Mouse (Mus musculus): Measurements from ENCODE around the gene Tns1. TPM values are rescaled to one million over a fixed set of nuclear protein-coding genes. Genes with fewer than 3 reads are reported as not detected.

The Tns1 gene
- total and polyA plus RNA-seq, 3 experiments, result 0.40 to 3.6 (median 0.89) TPM

DNA sequence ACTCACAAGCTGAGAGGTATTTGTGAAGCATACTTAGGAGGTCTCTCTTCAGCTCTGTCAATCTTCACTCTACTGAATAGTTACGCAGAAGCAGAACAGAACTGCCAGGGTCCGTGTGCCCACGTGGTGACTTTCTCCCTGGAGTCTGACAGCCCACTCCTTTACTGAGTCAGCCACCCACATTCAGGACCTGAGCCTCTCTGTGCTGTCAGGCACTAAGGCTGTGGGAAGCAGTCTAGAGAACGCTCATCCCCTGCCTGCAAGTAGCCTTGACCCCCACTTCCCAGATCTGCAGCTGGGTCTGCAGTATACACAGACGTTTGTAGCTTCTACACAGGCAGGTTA lies 191.1 kb downstream of the Tns1 start:
- H3K36me3 ChIP-seq (replicated peaks in 1 of 2; ENCODE audit: control insufficient read depth in 1 of 2, insufficient read depth in 1 of 2, low read length in 1 of 2), result no peaks in the 10 kb centered on the region
- no peak overlapping the region for H3K4me2 ChIP-seq (ENCODE audit: insufficient read depth, low read depth, poor library complexity, severe bottlenecking)
- no peak overlapping the region for H3K4me3 ChIP-seq (replicated peaks in 1 of 3; ENCODE audit: low read depth in 2 of 3, low read length in 2 of 3, poor library complexity in 1 of 3)
- peaks cover 13 to 42% of the 10 kb centered on the region in 2 experiments for H3K4me1 ChIP-seq (ENCODE audit: control insufficient read depth in 1 of 2, insufficient read depth in 2 of 2)
- TF ChIP-seq POLR2AphosphoS2 (IDR thresholded peaks at IDR 0.05; ENCODE audit: low read depth, low read length) (no peak), USF1 (IDR thresholded peaks at IDR 0.05; ENCODE audit: low read depth, low read length) (no peak), EP300 (IDR thresholded peaks at IDR 0.05; ENCODE audit: low read length) (no peak), CHD1 (IDR thresholded peaks at IDR 0.05; ENCODE audit: low read depth, low read length) (no peak), SMC3 (IDR thresholded peaks at IDR 0.05; ENCODE audit: low read depth, low read length) (no peak), ZKSCAN1 (IDR thresholded peaks at IDR 0.05; ENCODE audit: borderline replicate concordance, low read depth, low read length) (no peak), SIN3A (IDR thresholded peaks at IDR 0.05; ENCODE audit: low read length) (no peak), CHD2 (IDR thresholded peaks at IDR 0.05; ENCODE audit: low read length) (no peak), MYC (IDR thresholded peaks at IDR 0.05; ENCODE audit: low read depth, low read length) (no peak), UBTF (IDR thresholded peaks at IDR 0.05; ENCODE audit: low read depth, low read length) (no peak), MAX (IDR thresholded peaks at IDR 0.05; ENCODE audit: low read length) (no peak), PAX5 (IDR thresholded peaks at IDR 0.05; ENCODE audit: low read length) (no peak), HCFC1 (IDR thresholded peaks at IDR 0.05; ENCODE audit: low read depth, low read length) (no peak), MAZ (IDR thresholded peaks at IDR 0.05; ENCODE audit: low read depth, low read length) (no peak), TCF12 (IDR thresholded peaks at IDR 0.05; ENCODE audit: low read depth, low read length) (no peak), ELF1 (IDR thresholded peaks at IDR 0.05; ENCODE audit: low read depth, low read length) (no peak), POLR2A (IDR thresholded peaks at IDR 0.05; ENCODE audit: low read depth, low read length) (no peak)
- dilution Hi-C loops (cut with MboI; ENCODE audit: extremely low pct_ligation_motif_present, extremely low pct_unique_long_range_greater_than_20kb, low sequenced_read_pairs), result no loop called here
- in situ Hi-C loops (cut with MboI; ENCODE audit: low pct_ligation_motif_present, low pct_unique_long_range_greater_than_20kb, low sequenced_read_pairs), result no loop called here
- H3K27ac ChIP-seq (ENCODE audit: insufficient read depth, low read depth), result no peak overlapping the region
- no peaks in the 10 kb centered on the region for H3K9me3 ChIP-seq (replicated peaks; ENCODE audit: low read length)
- H3K79me2 ChIP-seq (replicated peaks; ENCODE audit: control insufficient read depth, extremely low read depth, insufficient read depth, poor library complexity, severe bottlenecking), result no peaks in the 10 kb centered on the region
- no peak for DNase-seq (ENCODE audit: extremely low read depth)
- no peaks in the 10 kb centered on the region for H3K27me3 ChIP-seq (replicated peaks)
- H3K9ac ChIP-seq (ENCODE audit: insufficient read depth, low read depth), result no peak overlapping the region

DNA sequence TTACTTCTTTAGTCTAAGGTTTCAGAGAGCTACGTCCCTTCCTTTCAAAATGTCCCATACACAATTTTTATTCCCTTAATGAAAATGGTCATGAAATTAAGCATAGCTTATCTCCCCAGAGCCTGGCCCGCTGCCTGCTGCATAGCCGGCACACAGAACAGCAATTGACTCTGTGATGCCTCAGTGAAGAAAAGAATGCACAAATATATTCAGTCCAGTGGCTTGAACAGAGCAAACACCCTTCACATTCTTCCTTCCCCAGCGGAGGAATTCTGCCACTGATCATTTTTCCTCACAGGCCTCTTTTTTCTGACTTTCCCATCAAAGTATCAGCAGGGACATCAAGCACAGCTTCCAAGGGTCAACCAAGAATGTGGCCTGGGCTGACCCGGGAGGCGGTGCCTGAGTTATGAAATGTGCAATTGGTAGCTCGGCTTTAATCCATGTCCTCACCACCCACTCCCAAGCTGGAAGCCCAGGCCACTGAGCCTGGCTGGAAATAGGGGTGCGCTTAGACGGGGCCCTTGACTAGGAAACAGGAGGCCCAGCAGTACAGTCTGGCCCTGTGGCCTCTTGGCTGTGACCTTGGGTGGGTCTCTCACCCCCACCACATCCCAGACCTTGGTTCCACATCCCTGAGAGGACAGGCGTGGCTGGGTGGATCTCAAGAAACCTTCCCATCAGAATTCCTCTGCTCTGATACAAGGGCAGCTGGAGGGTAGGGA lies 191.7 kb downstream of the Tns1 start:
- dilution Hi-C loops (cut with MboI; ENCODE audit: extremely low pct_ligation_motif_present, extremely low pct_unique_long_range_greater_than_20kb, low sequenced_read_pairs) (no loop called here), in situ Hi-C loops (cut with MboI; ENCODE audit: low pct_ligation_motif_present, low pct_unique_long_range_greater_than_20kb, low sequenced_read_pairs) (no loop called here)
- H3K79me2 ChIP-seq (replicated peaks; ENCODE audit: control insufficient read depth, extremely low read depth, insufficient read depth, poor library complexity, severe bottlenecking), result no peaks in the 10 kb centered on the region
- no peaks in the 10 kb centered on the region for H3K27me3 ChIP-seq (replicated peaks)
- no peak overlapping the region for H3K4me2 ChIP-seq (ENCODE audit: insufficient read depth, low read depth, poor library complexity, severe bottlenecking)
- TF ChIP-seq IRF4 (IDR thresholded peaks at IDR 0.05; ENCODE audit: low read depth, low read length) (no peak), MAZ (IDR thresholded peaks at IDR 0.05; ENCODE audit: low read depth, low read length) (no peak), POLR2AphosphoS2 (IDR thresholded peaks at IDR 0.05; ENCODE audit: low read depth, low read length) (no peak), NELFE (IDR thresholded peaks at IDR 0.05; ENCODE audit: low read depth, low read length) (no peak), JUN (IDR thresholded peaks at IDR 0.05; ENCODE audit: insufficient read depth, low read depth, low read length) (no peak), USF1 (IDR thresholded peaks at IDR 0.05; ENCODE audit: low read depth, low read length) (no peak), KAT2A (IDR thresholded peaks at IDR 0.05; ENCODE audit: insufficient replicate concordance, low read length) (no peak), ETS1 (conservative IDR thresholded peaks at IDR 0.05; ENCODE audit: low read depth, low read length) (no peak), MAX (IDR thresholded peaks at IDR 0.05; ENCODE audit: low read length) (no peak)
- H3K9me3 ChIP-seq (replicated peaks; ENCODE audit: low read length), result no peaks in the 10 kb centered on the region
- no peak overlapping the region for H3K27ac ChIP-seq (ENCODE audit: insufficient read depth, low read depth)
- H3K9ac ChIP-seq (ENCODE audit: insufficient read depth, low read depth), result no peak overlapping the region
- no peak for DNase-seq (ENCODE audit: extremely low read depth)
- H3K4me1 ChIP-seq (ENCODE audit: control insufficient read depth in 1 of 2, insufficient read depth in 2 of 2), result peaks cover 12 to 36% of the 10 kb centered on the region in 2 experiments
- no peaks in the 10 kb centered on the region for H3K36me3 ChIP-seq (replicated peaks in 1 of 2; ENCODE audit: control insufficient read depth in 1 of 2, insufficient read depth in 1 of 2, low read length in 1 of 2)
- no peak overlapping the region for H3K4me3 ChIP-seq (replicated peaks in 1 of 3; ENCODE audit: low read depth in 2 of 3, low read length in 2 of 3, poor library complexity in 1 of 3)

Measured in CH12.LX (cell line).